Mouse (Mus musculus) neural tube, embryonic 12.5 days (tissue): ENCODE results near the gene Reck. TPM values are rescaled to one million over a fixed set of nuclear protein-coding genes. Genes with fewer than 3 reads are reported as not detected.
A peak's percentile ranks its signal among the peaks of the same experiment; 100 is the strongest.

Source experiments
- ATAC-seq: fragments of 200-750 bp; cut with Nextera tagmentation; 2 replicates; pipeline ENCODE4 v1.8.0; 2017; ENCODE audit warnings: low read depth, mild to moderate bottlenecking, moderate TSS enrichment, moderate library complexity; ENCODE audit not compliant: low FRiP score
- H3K27ac ChIP-seq: fragments of 300-500 bp; sonication (generic); 2 replicates; pipeline ENCODE4 v1.5.1; 2016
- H3K27me3 ChIP-seq: fragments of 300-500 bp; sonication (generic); replicated peaks from 2 replicates; pipeline ENCODE4 v1.6.1; 2016; ENCODE audit warnings: mild to moderate bottlenecking
- H3K36me3 ChIP-seq: fragments of 300-500 bp; sonication (generic); 2 replicates; pipeline ENCODE4 v1.6.1; 2016; ENCODE audit warnings: mild to moderate bottlenecking
- H3K4me1 ChIP-seq: fragments of 300-500 bp; sonication (generic); 2 replicates; pipeline ENCODE4 v1.6.1; 2016
- H3K4me2 ChIP-seq: fragments of 300-500 bp; sonication (generic); replicated peaks from 2 replicates; pipeline ENCODE4 v1.6.1; 2016; ENCODE audit warnings: mild to moderate bottlenecking
- H3K4me3 ChIP-seq: fragments of 300-500 bp; sonication (generic); 2 replicates; pipeline ENCODE4 v1.5.1; 2016
- H3K9ac ChIP-seq: fragments of 300-500 bp; sonication (generic); 2 replicates; pipeline ENCODE4 v1.6.1; 2016; ENCODE audit warnings: mild to moderate bottlenecking
- H3K9me3 ChIP-seq: fragments of 300-500 bp; sonication (generic); 2 replicates; pipeline ENCODE4 v1.6.1; 2016; ENCODE audit warnings: mild to moderate bottlenecking
- WGBS: fragments of 180-500 bp; shearing (Covaris S2); methylation state at CpG from one replicate; pipeline ENCODE4 v1.1.7; 2016; 5-methylcytosine and 5-hydroxymethylcytosine counted together
- polyA plus RNA-seq: library from polyadenylated mRNA; unstranded; fragments of >200 nt; fragmentation: Nextera tagmentation; extraction: Ambion mirVana; gene quantifications from 2 replicates; pipeline ENCODE4 v1.2.1, GENCODE M21; 2016

Gene Reck
- polyA plus RNA-seq, 1 experiment from 2014 or later = 15.1 TPM

- Histone ChIP-seq H3K4me3 (no peak overlapping the region), H3K9ac (no peak overlapping the region), H3K36me3 (no peaks in the 10 kb centered on the region), H3K4me2 (peak overlapping the region; percentile 92), H3K27me3 (no peaks in the 10 kb centered on the region; the same call in 1 of the 2 replicates), H3K27ac (no peak overlapping the region), H3K4me1 (peaks cover 14% of the 10 kb centered on the region), H3K9me3 (no peaks in the 10 kb centered on the region)
- WGBS = 72% methylated on average over 9 of the region's 9 CpGs
- ATAC-seq = no peak
These were observed 84.3 kb downstream of the Reck start for GRCm38 (mm10) chr4:43959523-43960179.

- Histone ChIP-seq H3K9ac (no peak overlapping the region), H3K36me3 (no peaks in the 10 kb centered on the region; the same call in 1 of the 2 replicates), H3K27me3 (no peaks in the 10 kb centered on the region; the same call in 1 of the 2 replicates), H3K27ac (no peak overlapping the region), H3K4me1 (peaks cover 15% of the 10 kb centered on the region), H3K4me2 (0 out of 2 replicates have a peak overlapping the region, but pooled peaks have one; percentile 92), H3K9me3 (no peaks in the 10 kb centered on the region), H3K4me3 (no peak overlapping the region)
- 91% methylated on average over 6 of the region's 6 CpGs for WGBS
- no peak for ATAC-seq
These were observed 84.9 kb downstream of the Reck start for GRCm38 (mm10) chr4:43960207-43960606.

GRCm38 (mm10) chr4:43964326-43964833 lies 89.0 kb downstream of the Reck start:
- Histone ChIP-seq H3K9ac (no peak overlapping the region), H3K4me1 (peaks cover 19% of the 10 kb centered on the region), H3K27ac (no peak overlapping the region), H3K27me3 (no peaks in the 10 kb centered on the region), H3K4me3 (no peak overlapping the region), H3K4me2 (no peak overlapping the region), H3K9me3 (no peaks in the 10 kb centered on the region), H3K36me3 (peaks cover 3% of the 10 kb centered on the region; the same call in 1 of the 2 replicates)
- ATAC-seq = no peak
- 55% methylated on average over 2 of the region's 2 CpGs for WGBS

GRCm38 (mm10) chr4:43964951-43965684 lies 89.8 kb downstream of the Reck start:
- Histone ChIP-seq H3K36me3 (peaks cover 3% of the 10 kb centered on the region; the same call in 1 of the 2 replicates), H3K4me3 (no peak overlapping the region), H3K4me1 (peaks cover 18% of the 10 kb centered on the region), H3K9ac (no peak overlapping the region), H3K4me2 (no peak overlapping the region), H3K27me3 (no peaks in the 10 kb centered on the region), H3K9me3 (no peaks in the 10 kb centered on the region), H3K27ac (no peak overlapping the region)
- ATAC-seq = no peak
- WGBS = 55% methylated on average over 4 of the region's 4 CpGs

GRCm38 (mm10) chr4:43965856-43966535 lies 90.7 kb downstream of the Reck start:
- Histone ChIP-seq H3K27ac (no peak overlapping the region), H3K4me1 (peaks cover 18% of the 10 kb centered on the region)

GRCm38 (mm10) chr4:43968650-43969049 lies 93.3 kb downstream of the Reck start:
- Histone ChIP-seq H3K4me2 (no peak overlapping the region), H3K36me3 (peaks cover 3% of the 10 kb centered on the region; the same call in 1 of the 2 replicates), H3K9ac (no peak overlapping the region), H3K27me3 (no peaks in the 10 kb centered on the region), H3K9me3 (no peaks in the 10 kb centered on the region), H3K27ac (no peak overlapping the region), H3K4me3 (no peak overlapping the region), H3K4me1 (peaks cover 30% of the 10 kb centered on the region)
- WGBS = 61% methylated on average over 13 of the region's 13 CpGs
- no peak for ATAC-seq

More at GRCm38 (mm10) chr4:43965856-43966535, 90.7 kb downstream of the Reck start:
- no peak overlapping the region for H3K4me3 ChIP-seq
- H3K9me3 ChIP-seq = no peaks in the 10 kb centered on the region
- no peaks in the 10 kb centered on the region for H3K27me3 ChIP-seq
- H3K36me3 ChIP-seq = peaks cover 3% of the 10 kb centered on the region; the same call in 1 of the 2 replicates
- WGBS = 85% methylated on average over 7 of the region's 7 CpGs
- ATAC-seq = no peak
- H3K4me2 ChIP-seq = no peak overlapping the region
- no peak overlapping the region for H3K9ac ChIP-seq

- no peaks in the 10 kb centered on the region for H3K27me3 ChIP-seq
- H3K27ac ChIP-seq = no peak overlapping the region
- no peaks in the 10 kb centered on the region for H3K9me3 ChIP-seq
- 0 out of 2 replicates have a peak overlapping the region, but pooled peaks have one; percentile 17 for H3K4me2 ChIP-seq
- peaks cover 3% of the 10 kb centered on the region; the same call in 1 of the 2 replicates for H3K36me3 ChIP-seq
- no peak overlapping the region for H3K4me3 ChIP-seq
- WGBS = 14% methylated on average over 4 of the region's 4 CpGs
- H3K9ac ChIP-seq = no peak overlapping the region
- ATAC-seq = peak; percentile 39
- H3K4me1 ChIP-seq = peaks cover 30% of the 10 kb centered on the region
These were observed 94.0 kb downstream of the Reck start for GRCm38 (mm10) chr4:43969373-43969772.

GRCm38 (mm10) chr4:43970393-43971330 lies 95.3 kb downstream of the Reck start:
- Histone ChIP-seq H3K4me3 (no peak overlapping the region), H3K4me2 (no peak overlapping the region), H3K36me3 (peaks cover 10% of the 10 kb centered on the region), H3K4me1 (peaks cover 26% of the 10 kb centered on the region), H3K9me3 (no peaks in the 10 kb centered on the region), H3K27me3 (no peaks in the 10 kb centered on the region), H3K9ac (no peak overlapping the region), H3K27ac (no peak overlapping the region)
- 87% methylated on average over 20 of the region's 20 CpGs for WGBS
- ATAC-seq = no peak

GRCm38 (mm10) chr4:43971541-43972136 lies 96.3 kb downstream of the Reck start:
- ATAC-seq = no peak
- H3K36me3 ChIP-seq = peaks cover 6% of the 10 kb centered on the region; the same call in 1 of the 2 replicates
- H3K4me1 ChIP-seq = peaks cover 26% of the 10 kb centered on the region
- peak overlapping the region; percentile 39; the same call in 1 of the 2 replicates for H3K27ac ChIP-seq
- H3K9me3 ChIP-seq = no peaks in the 10 kb centered on the region
- no peaks in the 10 kb centered on the region for H3K27me3 ChIP-seq
- no peak overlapping the region for H3K9ac ChIP-seq
- H3K4me3 ChIP-seq = no peak overlapping the region
- peak overlapping the region; percentile 34; the same call in 1 of the 2 replicates for H3K4me2 ChIP-seq
- 70% methylated on average over 9 of the region's 9 CpGs for whole genome bisulfite sequencing

- peak overlapping the region; percentile 39; the same call in 1 of the 2 replicates for H3K27ac ChIP-seq
- no peak overlapping the region for H3K9ac ChIP-seq
- 4% methylated on average over 8 of the region's 8 CpGs for WGBS
These were observed 96.8 kb downstream of the Reck start for GRCm38 (mm10) chr4:43972137-43972591.

More at GRCm38 (mm10) chr4:43972137-43972591, 96.8 kb downstream of the Reck start:
- Histone ChIP-seq H3K9me3 (no peaks in the 10 kb centered on the region), H3K27me3 (no peaks in the 10 kb centered on the region), H3K36me3 (peaks cover 6% of the 10 kb centered on the region; the same call in 1 of the 2 replicates), H3K4me1 (peaks cover 26% of the 10 kb centered on the region), H3K4me3 (no peak overlapping the region), H3K4me2 (peak overlapping the region; percentile 34; the same call in 1 of the 2 replicates)
- no peak for ATAC-seq
